Mouse (Mus musculus) inflammation-experienced regulatory T-cells (primary cell): Measurements from ENCODE around the gene Sstr1. TPM values are rescaled to one million over a fixed set of nuclear protein-coding genes. Genes with fewer than 3 reads are reported as not detected.

Experiments used
- polyA plus RNA-seq, 2 experiments: library from polyadenylated mRNA; unstranded; fragments of 100-300 nt; shearing (Covaris generic); gene quantifications; one replicate each; pipeline ENCODE4 v1.2.1; 2017

Gene Sstr1
- polyA plus RNA-seq, result under 1 TPM; 0.23 to 0.28 TPM

DNA sequence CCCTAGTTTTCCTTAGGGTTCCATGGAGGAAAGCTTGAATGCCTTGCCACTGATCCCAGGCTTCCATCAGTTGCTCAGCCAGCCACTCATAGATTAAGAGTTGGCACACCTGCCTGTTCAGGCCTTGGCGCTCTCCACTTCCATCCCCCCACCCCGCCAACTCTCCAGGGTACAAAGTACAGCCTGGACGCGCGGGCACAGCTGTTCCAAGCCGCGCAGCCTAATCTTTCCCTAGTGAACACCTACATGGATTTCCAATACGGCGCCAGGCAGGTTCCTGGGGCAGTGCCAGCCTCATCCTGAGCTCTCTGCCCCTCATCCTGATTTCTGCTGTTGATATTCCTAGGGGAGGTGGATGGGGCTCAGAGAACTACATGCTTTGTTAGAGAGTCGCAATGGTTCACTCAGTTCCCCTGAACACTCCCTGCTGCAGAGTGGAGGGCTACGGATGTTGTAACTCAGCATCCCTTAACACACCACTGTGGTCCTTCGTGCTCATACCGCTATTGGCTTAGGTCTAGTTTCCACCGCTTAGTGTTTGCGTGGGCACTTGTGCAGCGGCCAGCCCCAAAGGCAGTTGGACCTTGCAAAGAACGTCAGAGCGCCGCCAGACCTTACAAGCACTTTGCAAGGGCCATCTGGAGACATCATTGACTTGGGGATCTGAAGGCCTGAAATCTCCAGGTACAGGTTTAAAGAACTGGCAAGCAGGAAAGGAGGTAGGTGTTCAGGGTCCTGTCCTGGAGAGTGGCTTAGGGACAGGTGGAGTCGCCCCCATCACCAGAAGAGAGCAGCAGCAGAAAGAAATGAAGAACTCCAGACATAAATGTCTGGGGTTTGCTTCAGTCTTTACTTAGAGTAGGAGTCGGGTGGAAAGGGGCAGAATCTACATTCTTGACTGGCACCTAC, at the start of gene Sstr1:
Gene Sstr1, plus strand, starts transcription at position 610 of the 909 bp plus-strand sequence.

Other genes with a start within 250 kb of the Sstr1 start
- not detected for gene Clec14a, start 57.5 kb downstream of the Sstr1 start, polyA plus RNA-seq